Mouse (Mus musculus) hindbrain, embryonic 12.5 days (tissue): Measurements from ENCODE around the gene Amh. TPM values are rescaled to one million over a fixed set of nuclear protein-coding genes. Genes with fewer than 3 reads are reported as not detected.

Source experiments
- ATAC-seq: fragments of 200-750 bp; cut with Nextera tagmentation; 2 replicates; pipeline ENCODE4 v1.8.0; 2017; ENCODE audit warnings: moderate TSS enrichment; ENCODE audit not compliant: low FRiP score
- H3K27ac ChIP-seq: fragments of 300-500 bp; sonication (generic); 2 replicates; pipeline ENCODE4 v1.5.1; 2016; ENCODE audit warnings: mild to moderate bottlenecking
- H3K27me3 ChIP-seq: fragments of 300-500 bp; sonication (generic); 2 replicates; pipeline ENCODE4 v1.6.1; 2016; ENCODE audit warnings: mild to moderate bottlenecking
- H3K36me3 ChIP-seq: fragments of 300-500 bp; sonication (generic); 2 replicates; pipeline ENCODE4 v1.6.1; 2016; ENCODE audit warnings: mild to moderate bottlenecking
- H3K4me1 ChIP-seq: fragments of 300-500 bp; sonication (generic); 2 replicates; pipeline ENCODE4 v1.6.1; 2016
- H3K4me2 ChIP-seq: fragments of 300-500 bp; sonication (generic); replicated peaks from 2 replicates; pipeline ENCODE4 v1.6.1; 2016; ENCODE audit warnings: mild to moderate bottlenecking
- H3K4me3 ChIP-seq: fragments of 300-500 bp; sonication (generic); 2 replicates; pipeline ENCODE4 v1.5.1; 2016; ENCODE audit warnings: mild to moderate bottlenecking
- H3K9ac ChIP-seq: fragments of 300-500 bp; sonication (generic); 2 replicates; pipeline ENCODE4 v1.6.1; 2016; ENCODE audit warnings: mild to moderate bottlenecking, moderate library complexity
- H3K9me3 ChIP-seq: fragments of 300-500 bp; sonication (generic); replicated peaks from 2 replicates; pipeline ENCODE4 v1.6.1; 2016; ENCODE audit warnings: mild to moderate bottlenecking
- WGBS: fragments of 180-500 bp; shearing (Covaris S2); methylation state at CpG from one replicate; pipeline ENCODE4 v1.1.7; 2016; 5-methylcytosine and 5-hydroxymethylcytosine counted together
- polyA plus RNA-seq: library from polyadenylated mRNA; unstranded; fragments of >200 nt; fragmentation: Nextera tagmentation; extraction: Ambion mirVana; gene quantifications from 2 replicates; pipeline ENCODE4 v1.2.1, GENCODE M21; 2016

Gene Amh
- polyA plus RNA-seq, 1 experiment from 2014 or later = not detected

DNA sequence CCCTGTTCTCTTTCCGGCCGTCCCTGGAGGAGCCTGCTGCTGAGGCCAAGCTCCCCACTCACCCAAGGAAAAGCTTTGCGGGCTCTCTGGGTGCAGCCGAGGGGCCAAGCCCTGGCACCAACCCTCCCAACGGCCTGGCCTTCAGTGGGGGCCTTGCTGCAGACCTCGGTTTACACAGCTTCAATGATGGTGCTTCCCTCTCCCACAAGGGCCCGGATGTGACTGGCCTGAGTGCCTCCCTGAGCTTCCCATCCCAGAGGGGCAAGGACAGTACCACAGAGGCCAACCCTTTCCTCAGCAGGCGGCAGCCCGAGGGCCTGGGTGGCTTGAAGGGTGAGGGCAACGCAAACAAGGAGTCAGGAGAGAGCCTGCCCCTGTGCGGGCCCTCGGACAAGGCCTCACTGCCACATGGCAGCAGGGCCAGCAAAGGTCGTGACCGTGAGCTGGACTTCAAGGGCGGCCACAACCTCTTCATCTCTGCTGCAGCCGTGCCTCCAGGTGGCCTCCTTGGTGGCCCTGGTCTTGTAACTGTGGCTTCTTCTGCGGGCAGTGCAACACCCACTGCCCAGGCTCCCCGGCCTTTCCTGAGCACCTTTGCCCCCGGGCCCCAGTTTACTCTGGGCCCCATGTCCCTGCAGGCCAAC, 14.2 kb upstream of the Amh start:
- Histone ChIP-seq H3K9me3 (no peaks in the 10 kb centered on the region), H3K4me3 (no peak overlapping the region), H3K4me1 (peaks cover 2% of the 10 kb centered on the region; the same call in 1 of the 2 replicates), H3K27ac (no peak overlapping the region), H3K36me3 (peaks cover 94% of the 10 kb centered on the region), H3K9ac (no peak overlapping the region), H3K27me3 (no peaks in the 10 kb centered on the region), H3K4me2 (no peak overlapping the region)
- WGBS = 91% methylated on average over 19 of the region's 19 CpGs
- no peak for ATAC-seq

DNA sequence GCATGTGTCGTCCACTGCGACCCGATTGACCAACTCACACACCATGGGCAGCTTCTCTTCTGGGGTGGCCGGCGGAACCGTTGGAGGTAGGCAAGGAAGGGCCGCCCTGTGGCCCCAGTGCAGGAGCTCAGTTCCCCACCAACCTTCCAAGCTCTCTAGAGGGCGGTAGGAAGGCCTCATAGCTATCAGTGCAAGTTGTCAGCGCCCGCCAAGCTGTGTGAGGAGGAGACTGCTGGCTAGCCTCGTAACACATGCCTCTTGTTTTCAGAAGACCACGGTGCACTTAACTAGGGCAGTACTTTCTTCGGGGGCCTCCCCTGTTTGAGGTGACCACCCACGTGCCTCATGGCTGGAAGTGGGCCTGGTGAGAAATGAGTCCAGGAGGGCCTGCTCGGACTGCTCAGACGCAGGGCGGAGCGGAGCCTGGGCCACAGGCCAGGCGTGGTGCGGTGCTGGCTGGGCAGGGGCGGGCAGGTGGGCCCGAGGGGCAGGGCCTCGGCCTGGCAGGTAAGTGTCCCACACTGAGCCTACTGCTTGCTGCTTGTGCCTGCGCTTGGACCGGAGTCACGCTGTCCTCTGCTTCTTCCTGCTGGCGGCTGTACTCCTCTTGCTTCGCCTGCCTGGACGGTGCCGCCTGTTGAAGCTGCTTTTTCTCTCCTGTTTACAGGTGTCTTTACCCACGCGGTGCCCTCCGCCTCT, 13.4 kb upstream of the Amh start:
- WGBS = 87% methylated on average over 33 of the region's 33 CpGs
- no peaks in the 10 kb centered on the region for H3K27me3 ChIP-seq
- H3K9ac ChIP-seq = no peak overlapping the region
- no peak for ATAC-seq
- H3K4me3 ChIP-seq = no peak overlapping the region
- H3K4me2 ChIP-seq = no peak overlapping the region
- H3K4me1 ChIP-seq = peaks cover 8% of the 10 kb centered on the region
- no peaks in the 10 kb centered on the region for H3K9me3 ChIP-seq
- no peak overlapping the region for H3K27ac ChIP-seq
- peaks cover 93% of the 10 kb centered on the region for H3K36me3 ChIP-seq

DNA sequence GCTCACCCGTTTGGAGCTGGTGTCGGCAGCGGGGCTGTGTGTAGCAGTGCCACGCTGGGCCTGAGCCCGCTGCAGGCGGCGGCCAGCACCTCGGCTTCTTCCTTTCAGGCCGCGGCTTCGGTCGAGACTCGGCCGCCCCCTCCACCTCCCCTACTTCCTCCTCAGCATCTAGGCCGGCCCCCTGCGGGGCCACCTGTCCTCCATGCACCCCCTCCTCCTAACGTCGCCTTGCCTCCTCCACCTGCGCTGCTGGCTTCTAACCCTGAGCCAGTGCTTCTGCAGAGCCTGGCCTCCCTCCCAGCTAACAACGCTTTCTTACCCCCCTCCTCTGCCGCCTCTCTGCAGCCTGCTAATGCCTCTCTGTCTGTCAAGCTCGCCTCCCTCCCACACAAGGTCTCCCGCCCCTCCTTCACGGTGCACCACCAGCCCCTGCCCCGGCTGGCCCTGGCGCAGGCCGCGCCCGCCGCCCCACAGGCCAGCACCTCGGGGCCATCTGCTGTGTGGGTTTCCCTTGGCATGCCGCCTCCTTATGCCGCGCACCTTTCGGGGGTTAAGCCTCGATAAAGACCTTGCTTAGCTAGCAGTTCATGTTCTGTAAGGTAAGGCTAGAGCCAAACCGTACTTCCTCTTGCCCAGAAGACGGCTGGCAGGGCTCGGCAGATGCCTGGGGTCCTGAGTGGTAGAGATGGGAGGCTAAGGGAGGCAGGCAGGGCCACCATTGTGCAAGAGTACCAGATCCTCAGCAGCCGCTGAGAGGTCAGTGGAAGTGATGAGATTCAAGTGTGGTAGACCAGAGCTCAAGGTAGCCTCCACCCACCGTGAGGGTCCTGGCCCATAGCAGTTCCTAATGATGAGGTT, 12.6 kb upstream of the Amh start:
- H3K9ac ChIP-seq = no peak overlapping the region
- no peaks in the 10 kb centered on the region for H3K9me3 ChIP-seq
- peaks cover 15% of the 10 kb centered on the region for H3K4me1 ChIP-seq
- H3K36me3 ChIP-seq = peaks cover 87% of the 10 kb centered on the region
- no peak for ATAC-seq
- no peaks in the 10 kb centered on the region for H3K27me3 ChIP-seq
- no peak overlapping the region for H3K27ac ChIP-seq
- no peak overlapping the region for H3K4me2 ChIP-seq
- H3K4me3 ChIP-seq = no peak overlapping the region
- WGBS = 70% methylated on average over 41 of the region's 41 CpGs

DNA sequence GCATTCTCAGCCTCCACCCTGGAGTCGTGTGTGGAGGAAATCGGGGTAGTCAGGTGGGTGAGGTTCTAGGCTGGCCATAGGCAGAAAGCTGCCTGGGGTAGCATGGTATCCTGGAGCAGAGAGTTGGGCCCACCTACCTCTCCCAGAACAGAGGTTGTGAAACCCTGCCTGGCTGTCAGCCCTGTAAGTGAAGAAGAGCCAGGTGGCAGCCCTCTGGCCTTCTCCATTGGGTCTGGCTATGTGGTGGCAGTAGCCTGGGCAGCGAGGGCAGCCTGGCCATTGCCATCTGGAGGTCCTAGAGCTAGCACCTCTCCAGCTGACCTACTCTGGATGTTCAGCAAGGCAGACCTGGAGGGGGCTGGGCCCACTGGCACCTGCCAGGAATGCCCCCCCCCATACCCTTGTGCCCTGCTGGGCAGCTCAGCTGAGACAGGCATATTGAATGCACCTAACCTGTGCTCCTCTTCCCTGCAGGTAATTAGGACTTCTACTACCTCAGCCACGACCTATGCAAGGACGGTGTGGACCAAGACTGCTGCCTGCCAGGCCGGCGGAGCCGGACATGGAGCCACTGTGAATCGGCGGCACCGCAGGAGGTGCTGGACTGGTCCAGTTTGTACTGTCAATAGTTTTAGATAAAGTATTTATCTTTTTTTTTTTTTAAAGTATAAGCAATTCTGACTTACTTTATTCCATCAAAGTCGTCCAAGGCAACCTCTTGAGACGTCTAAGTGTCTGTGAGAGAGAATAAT, 11.8 kb upstream of the Amh start:
- 88% methylated on average over 13 of the region's 13 CpGs for WGBS
- H3K27me3 ChIP-seq = no peaks in the 10 kb centered on the region
- H3K4me1 ChIP-seq = peaks cover 16% of the 10 kb centered on the region
- peaks cover 79% of the 10 kb centered on the region for H3K36me3 ChIP-seq
- no peak overlapping the region for H3K27ac ChIP-seq
- no peak for ATAC-seq
- H3K4me2 ChIP-seq = no peak overlapping the region
- H3K4me3 ChIP-seq = no peak overlapping the region
- no peak overlapping the region for H3K9ac ChIP-seq
- no peaks in the 10 kb centered on the region for H3K9me3 ChIP-seq

DNA sequence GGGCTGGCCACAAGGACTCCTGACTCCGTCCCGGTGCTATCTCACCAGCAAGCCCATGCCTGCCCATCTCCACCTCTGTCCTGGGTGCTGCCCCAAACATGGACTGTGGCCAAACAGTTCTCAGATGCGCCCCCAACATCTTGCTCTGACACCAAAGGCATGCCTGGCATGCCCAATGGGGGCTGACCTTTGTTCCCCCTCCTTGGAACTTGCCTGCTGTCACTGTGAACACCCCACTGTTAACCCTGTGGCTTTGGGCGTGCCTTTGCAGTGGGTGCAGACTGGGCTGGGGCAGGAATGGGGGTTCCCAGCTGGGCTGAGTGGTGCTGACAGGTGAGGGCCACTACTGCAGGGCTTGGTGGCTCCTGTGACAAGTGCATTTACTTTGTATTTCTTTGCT, 11.2 kb upstream of the Amh start:
- no peak overlapping the region for H3K27ac ChIP-seq
- peaks cover 73% of the 10 kb centered on the region for H3K36me3 ChIP-seq
- no peaks in the 10 kb centered on the region for H3K27me3 ChIP-seq
- H3K9ac ChIP-seq = no peak overlapping the region
- no peak for ATAC-seq
- H3K4me1 ChIP-seq = peaks cover 16% of the 10 kb centered on the region
- no peak overlapping the region for H3K4me3 ChIP-seq
- WGBS = 92% methylated on average over 4 of the region's 4 CpGs
- H3K4me2 ChIP-seq = no peak overlapping the region
- H3K9me3 ChIP-seq = no peaks in the 10 kb centered on the region

DNA sequence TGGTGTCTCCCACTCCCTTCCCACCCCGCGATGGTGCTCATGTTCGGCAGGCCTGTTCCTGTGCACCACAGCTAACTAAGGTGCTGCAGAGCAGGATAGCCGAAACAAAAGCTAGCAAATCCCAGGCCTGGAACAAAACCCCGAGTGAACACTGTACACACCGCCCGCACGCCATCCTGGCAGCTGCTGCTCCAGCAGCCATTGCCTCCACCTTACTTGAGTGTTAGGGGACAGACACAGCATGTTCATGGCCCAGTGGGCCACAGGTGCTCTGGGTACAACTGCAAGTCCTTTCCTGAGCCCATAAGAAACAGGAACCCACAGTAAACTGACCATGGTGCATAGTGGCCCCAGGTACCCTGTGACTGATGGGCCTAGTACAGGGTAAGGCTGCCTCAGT, 10.3 kb upstream of the Amh start:
- Histone ChIP-seq H3K9ac (no peak overlapping the region), H3K4me1 (peaks cover 22% of the 10 kb centered on the region), H3K4me3 (no peak overlapping the region), H3K9me3 (no peaks in the 10 kb centered on the region), H3K27ac (no peak overlapping the region), H3K36me3 (peaks cover 64% of the 10 kb centered on the region), H3K27me3 (no peaks in the 10 kb centered on the region), H3K4me2 (no peak overlapping the region)
- 93% methylated on average over 8 of the region's 8 CpGs for WGBS
- no peak for ATAC-seq

DNA sequence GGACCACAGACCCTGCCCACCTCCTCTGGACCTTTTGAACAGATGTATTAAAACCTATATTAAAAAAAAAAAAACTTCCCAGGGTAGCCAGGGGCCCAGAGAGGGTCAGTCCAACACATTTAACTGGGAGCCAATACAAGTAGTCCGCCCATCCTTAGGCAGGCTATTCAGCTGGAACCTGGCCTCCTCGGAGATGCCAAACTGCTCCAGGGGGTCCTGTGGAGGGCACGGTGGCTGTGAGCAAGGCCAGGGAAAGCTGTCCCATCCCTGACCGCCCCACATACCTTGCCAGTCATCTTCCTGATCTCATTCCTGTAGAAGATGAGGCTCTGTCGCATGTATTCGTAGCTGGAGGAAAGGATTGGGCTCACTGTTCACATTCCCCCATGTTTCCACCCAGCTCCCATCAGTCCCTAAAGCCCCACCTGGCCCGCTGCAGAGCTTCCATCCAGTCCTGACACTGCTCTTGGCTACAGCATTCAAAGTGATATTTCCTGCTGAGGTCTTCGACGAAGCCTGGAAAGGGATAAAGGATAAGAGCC, 8.7 kb upstream of the Amh start:
- Histone ChIP-seq H3K27me3 (no peaks in the 10 kb centered on the region), H3K4me2 (peak overlapping the region; percentile 95), H3K9me3 (no peaks in the 10 kb centered on the region), H3K9ac (peak overlapping the region; percentile 98), H3K27ac (no peak overlapping the region), H3K4me1 (peaks cover 28% of the 10 kb centered on the region), H3K4me3 (peak overlapping the region; percentile 89; the same call in 1 of the 2 replicates), H3K36me3 (peaks cover 60% of the 10 kb centered on the region)
- ATAC-seq = no peak
- WGBS = 90% methylated on average over 9 of the region's 9 CpGs

DNA sequence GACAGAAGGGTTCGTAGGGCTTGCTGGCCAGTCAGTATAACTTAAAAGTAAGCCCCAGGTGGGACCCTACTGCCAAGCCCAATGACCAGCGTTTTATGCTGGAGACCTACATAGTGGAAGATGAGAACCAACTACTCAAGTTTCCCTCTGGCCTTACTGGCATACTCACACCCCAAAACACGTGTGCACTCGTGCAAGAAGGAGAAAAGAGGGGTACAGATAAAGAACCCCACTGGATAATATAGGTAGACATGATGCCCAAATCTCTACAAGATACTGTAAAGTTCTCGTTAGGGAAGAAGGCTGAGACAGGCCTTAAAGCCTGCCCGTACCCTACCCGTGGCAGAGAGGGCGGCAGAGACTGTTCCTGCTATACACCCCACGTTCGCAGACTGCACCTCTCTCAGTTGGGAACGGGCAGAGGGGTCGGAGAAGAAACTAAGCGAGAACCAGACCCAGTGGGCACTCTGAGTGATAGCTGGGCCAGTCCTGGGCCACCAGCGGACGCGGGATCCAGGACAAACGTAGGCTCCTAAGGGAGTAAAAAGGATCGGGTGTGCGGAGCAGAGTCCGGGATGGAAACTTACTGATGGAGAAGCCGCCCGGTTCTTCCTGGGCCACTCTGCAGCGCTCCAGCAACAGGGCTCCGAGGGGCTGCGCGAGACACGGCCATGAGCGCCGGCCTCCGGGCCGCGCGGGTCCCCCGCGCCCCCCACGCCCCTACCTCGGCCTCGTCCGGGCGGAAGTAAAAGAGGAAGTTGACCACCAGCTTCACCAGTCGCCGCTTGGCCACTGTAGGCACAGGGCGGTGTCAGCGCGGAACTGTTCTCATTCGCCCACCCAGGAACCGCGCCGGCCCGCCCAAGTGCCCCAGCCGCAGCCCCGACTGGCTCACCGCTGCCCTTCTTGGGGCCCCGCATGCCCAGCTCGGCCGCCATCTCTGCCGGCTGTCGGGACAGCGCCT, 7.6 kb upstream of the Amh start:
- H3K4me2 ChIP-seq = peak overlapping the region; percentile 95
- H3K36me3 ChIP-seq = peaks cover 60% of the 10 kb centered on the region
- H3K27ac ChIP-seq = peak overlapping the region; percentile 97
- H3K9me3 ChIP-seq = no peaks in the 10 kb centered on the region
- peak overlapping the region; percentile 98 for H3K9ac ChIP-seq
- peak overlapping the region; percentile 89 for H3K4me3 ChIP-seq
- H3K4me1 ChIP-seq = peaks cover 28% of the 10 kb centered on the region
- ATAC-seq = peak; percentile 71
- H3K27me3 ChIP-seq = no peaks in the 10 kb centered on the region
- WGBS = 3% methylated on average over 57 of the region's 59 CpGs

DNA sequence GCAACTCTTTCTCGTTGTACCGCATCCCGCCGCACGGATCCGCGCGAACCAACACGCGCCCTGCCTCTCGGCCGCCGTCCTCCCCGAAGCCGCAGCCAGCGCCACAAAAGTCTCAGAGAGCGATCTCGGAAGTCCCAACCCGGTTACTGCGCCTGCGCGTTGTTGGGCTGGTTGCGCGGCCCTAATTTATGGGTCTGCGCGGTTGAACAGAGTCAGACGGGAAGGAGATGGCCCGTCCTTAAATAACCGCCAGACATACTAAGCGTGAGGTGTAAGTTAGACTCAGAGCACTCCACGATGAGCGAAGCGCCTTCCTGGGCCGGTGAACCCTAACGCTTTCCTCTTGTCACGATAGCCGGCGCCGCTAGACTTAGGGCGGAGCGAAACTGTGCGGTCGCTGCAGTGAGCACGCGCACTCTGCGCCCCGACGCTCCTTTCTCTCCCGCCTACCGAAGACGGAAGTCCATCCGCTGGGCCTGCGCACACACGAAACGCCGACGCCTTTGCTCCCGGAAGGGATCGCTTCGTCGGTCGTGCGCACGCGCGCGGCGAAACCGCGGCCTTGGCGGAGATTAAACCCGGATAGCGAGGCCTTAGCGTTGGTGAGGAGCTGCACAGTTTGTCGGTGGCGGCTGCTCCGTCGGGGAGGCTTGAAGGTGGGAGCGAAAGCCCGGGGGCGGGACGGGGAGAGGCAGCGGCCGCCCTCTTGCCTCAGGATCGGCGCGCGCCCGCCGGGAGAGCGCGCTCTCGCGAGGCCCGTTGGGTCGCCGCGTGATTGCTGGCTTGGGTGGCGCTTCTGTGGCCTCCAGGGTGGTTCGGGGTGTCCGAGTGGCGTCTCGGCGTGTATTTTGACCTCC, 6.7 kb upstream of the Amh start, which contains the start of the genes Sf3a2 and Plekhj1:
TSS of gene Sf3a2 (plus strand) at position 49 of the 857 bp plus-strand sequence.
TSS of gene Plekhj1 (minus strand) at position 477 of the 857 bp plus-strand sequence.
- Histone ChIP-seq H3K27ac (peak within 1 kb of the TSS; percentile 97), H3K9me3 (no peaks in the 10 kb centered on the region), H3K4me3 (peak within 1 kb of the TSS; percentile 89), H3K36me3 (peaks cover 60% of the 10 kb centered on the region), H3K4me1 (peaks cover 28% of the 10 kb centered on the region), H3K9ac (peak within 1 kb of the TSS; percentile 98), H3K27me3 (no peaks in the 10 kb centered on the region), H3K4me2 (peak within 1 kb of the TSS; percentile 95)
- WGBS = under 1% methylated on average over 102 of the region's 104 CpGs
- ATAC-seq = peak; percentile 93

DNA sequence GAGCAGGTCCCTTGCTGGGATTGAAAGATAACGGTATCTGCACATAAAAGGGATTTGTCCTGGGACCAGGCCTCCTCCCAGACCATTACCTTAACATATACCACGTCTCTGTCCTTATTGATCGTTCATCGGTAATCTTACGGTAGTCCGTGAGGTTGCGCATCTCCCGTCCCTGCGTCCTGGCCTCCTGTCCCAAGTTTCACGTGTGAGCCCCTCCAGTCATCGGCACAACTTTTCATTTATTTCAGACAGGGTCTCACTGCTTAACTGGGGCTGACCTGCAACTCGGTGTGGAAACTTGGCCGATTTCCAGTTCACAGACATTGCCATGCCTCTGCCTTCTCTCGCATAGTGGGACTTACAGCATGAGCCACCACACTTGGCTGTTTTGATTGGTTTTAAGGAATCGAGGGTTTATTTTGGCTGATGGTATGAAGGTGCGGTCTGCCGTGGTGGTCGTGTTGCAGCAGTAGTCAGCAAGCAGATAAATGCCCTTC, 5.9 kb upstream of the Amh start:
- peak overlapping the region; percentile 95 for H3K4me2 ChIP-seq
- H3K4me1 ChIP-seq = peaks cover 28% of the 10 kb centered on the region
- H3K36me3 ChIP-seq = peaks cover 60% of the 10 kb centered on the region
- H3K27ac ChIP-seq = peak overlapping the region; percentile 97
- H3K9me3 ChIP-seq = no peaks in the 10 kb centered on the region
- H3K27me3 ChIP-seq = no peaks in the 10 kb centered on the region
- peak overlapping the region; percentile 98 for H3K9ac ChIP-seq
- WGBS = 4% methylated on average over 18 of the region's 18 CpGs
- H3K4me3 ChIP-seq = peak overlapping the region; percentile 89
- no peak for ATAC-seq
